Mouse (Mus musculus) megakaryocyte progenitor cell, adult 5-6 weeks (primary cell): ENCODE measurements at regions not wholly inside any gene's neighbourhood (a gene's known extent, or its start where the extent isn't known, plus 50 kb on each side); places are given as distances from the start of the nearest gene placed in this dataset.

Source experiments
- ATAC-seq: replicated peaks from 2 replicates; pipeline ENCODE4 v1.8.0; 2016; ENCODE audit warnings: mild to moderate bottlenecking, moderate TSS enrichment, inconsistent platforms; ENCODE audit not compliant: poor library complexity

DNA sequence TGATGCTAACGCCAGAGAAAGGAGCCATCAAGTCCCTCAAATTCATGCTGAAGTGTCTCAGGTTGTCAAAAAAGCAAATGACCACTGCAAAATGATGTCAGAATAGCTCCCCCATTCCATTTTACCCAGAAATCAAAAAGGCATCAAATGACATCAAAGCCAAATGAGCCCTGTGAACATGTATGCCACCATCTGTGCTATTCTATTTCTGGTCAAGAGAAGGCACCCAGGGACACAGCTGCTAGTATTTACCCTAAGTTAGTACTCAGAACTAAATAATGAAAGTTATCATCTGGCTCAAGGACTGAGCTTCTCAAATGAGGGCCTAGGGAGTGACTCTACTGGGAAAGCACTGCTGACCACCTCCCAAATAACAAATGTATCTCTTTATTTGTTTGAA lies 191.1 kb upstream of the Ahr start:
- no peak for ATAC-seq

- no peak for ATAC-seq
Measured at GRCm38 (mm10) chr12:35724132-35724531, 189.3 kb upstream of the Ahr start.

DNA sequence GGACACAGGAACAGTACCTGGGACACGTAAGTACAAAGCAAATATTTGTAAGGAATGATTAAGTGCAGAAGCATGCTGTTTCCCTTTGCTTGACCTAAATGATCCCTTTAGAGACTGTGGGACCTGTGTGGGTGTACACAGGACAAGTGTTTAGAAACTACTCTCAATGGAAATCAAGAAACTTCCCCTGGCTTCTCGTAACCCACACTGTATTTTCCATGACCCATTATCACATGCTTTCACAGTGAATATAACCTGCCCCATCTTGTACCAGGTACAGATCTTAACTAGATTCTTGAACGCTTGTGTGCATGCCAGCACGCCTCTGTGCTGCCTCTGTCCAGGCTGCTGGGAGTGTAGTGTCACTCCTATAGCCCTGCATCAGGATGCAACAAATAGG lies 177.8 kb upstream of the Ahr start:
- no peak for ATAC-seq

- peak; percentile 89 for ATAC-seq
Measured at GRCm38 (mm10) chr12:35711549-35712070, 176.8 kb upstream of the Ahr start.

GRCm38 (mm10) chr12:35710323-35710722 lies 175.5 kb upstream of the Ahr start:
- ATAC-seq = no peak

GRCm38 (mm10) chr12:35703479-35703878 lies 168.6 kb upstream of the Ahr start:
- ATAC-seq = no peak

GRCm38 (mm10) chr12:35702674-35703073 lies 167.8 kb upstream of the Ahr start:
- ATAC-seq = no peak

DNA sequence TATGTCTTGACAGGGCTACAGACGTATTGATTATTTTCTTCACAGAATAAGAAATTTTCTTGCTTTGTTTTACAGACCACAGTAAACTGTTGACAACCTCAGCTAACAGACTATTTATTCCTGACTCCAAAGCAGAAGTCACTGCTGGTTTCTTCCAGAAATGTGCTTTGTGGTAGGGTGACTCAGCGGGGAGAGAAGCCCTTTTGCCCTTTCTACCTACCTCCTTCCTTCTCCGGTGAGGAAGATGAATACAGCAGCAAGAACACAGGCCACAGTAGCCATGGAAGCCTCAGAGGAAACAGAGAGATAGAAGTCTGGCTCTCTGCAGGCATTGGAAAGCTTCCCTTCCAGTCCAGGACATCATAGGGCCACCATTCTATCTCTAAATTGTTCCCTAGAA lies 159.4 kb upstream of the Ahr start:
- peak; percentile 71 for ATAC-seq

- ATAC-seq = peak; percentile 81
Measured at GRCm38 (mm10) chr12:35690914-35691313, 156.1 kb upstream of the Ahr start.

DNA sequence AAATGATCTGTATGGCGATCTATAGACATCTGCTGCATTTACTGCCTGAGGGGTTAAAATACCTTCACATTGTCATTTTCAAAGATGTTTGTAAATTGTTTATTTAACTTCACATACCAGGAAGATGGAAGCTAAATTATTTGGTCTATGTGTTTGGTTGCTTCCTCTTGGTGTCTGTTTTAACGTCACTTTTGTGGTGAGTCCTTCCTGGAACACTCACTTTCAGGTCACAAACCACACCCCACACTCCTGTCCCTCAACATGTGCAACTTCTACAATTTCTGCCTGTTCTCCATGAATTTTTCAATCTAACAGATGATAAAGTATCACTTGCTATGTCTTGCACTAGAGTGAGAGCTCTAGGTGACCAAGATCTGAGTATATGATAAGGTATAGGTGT lies 151.4 kb upstream of the Ahr start:
- ATAC-seq = peak; percentile 46; the same call in 1 of the 2 replicates

DNA sequence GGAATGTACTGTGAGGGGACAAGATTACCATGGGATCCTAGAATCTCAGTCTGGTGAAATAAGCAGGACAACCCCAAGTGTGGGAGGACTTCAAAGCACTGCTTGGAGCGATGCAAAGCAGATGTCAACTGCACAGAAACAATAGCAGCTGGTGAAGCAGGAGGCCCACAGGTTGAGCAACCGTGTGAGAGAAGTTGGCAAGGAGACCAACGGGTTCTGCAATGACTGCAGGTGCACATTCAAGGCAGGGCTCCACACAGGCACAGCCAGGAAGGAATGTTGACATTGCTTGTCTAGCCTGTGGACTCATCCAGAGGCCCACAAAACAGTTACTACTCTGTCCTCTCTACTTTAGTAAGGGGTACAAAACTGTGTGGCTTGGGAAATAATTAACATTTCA lies 150.4 kb upstream of the Ahr start:
- ATAC-seq = peak; percentile 95

GRCm38 (mm10) chr12:35681864-35682449 lies 147.1 kb upstream of the Ahr start:
- ATAC-seq = no peak

DNA sequence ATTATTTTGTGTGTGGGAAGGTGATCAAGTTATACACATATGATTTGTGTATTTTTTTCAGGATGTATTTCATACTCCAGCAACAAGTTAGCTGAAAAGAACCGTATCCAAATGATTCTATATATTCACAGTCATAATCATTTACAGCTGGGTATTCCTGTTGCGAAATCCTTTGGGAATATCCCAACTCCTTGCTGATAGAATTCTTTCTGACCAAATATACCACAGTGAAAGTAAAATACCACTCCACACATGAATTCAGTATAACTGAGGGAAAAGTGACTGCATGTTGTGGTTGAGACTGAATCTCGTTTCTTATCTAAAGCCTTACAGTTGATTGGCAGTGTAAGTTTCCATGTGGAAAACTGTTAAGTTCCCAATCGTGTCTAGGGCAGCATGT lies 145.1 kb upstream of the Ahr start:
- no peak for ATAC-seq

GRCm38 (mm10) chr12:35679025-35679424 lies 144.2 kb upstream of the Ahr start:
- ATAC-seq = no peak

- peak; percentile 65; the same call in 1 of the 2 replicates for ATAC-seq
Measured at GRCm38 (mm10) chr12:35674487-35674886, 139.6 kb upstream of the Ahr start.

- no peak for ATAC-seq
Measured at GRCm38 (mm10) chr12:35670980-35671379, 136.1 kb upstream of the Ahr start.

DNA sequence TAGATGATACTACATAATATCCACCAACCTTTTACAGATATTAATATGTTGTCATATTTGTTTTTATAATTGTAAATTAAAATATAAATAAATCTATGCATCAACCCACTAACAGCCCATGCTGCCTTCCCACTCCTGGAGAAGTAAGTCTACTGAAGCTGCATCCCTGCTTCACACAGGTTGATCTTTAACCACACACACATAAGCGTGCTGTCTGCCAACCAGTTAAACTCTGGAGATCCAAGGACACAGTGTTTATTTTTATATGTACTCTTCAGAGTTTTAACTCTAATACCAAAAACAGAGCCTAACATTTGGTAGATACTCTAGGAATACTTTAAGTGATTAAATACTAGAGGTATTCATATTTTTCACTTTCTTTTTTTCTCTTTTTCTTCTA lies 133.9 kb upstream of the Ahr start:
- no peak for ATAC-seq

GRCm38 (mm10) chr12:35667705-35668104 lies 132.9 kb upstream of the Ahr start:
- ATAC-seq = no peak

GRCm38 (mm10) chr12:35667218-35667617 lies 132.4 kb upstream of the Ahr start:
- no peak for ATAC-seq

GRCm38 (mm10) chr12:35666062-35666461 lies 131.2 kb upstream of the Ahr start:
- ATAC-seq = peak; percentile 46; the same call in 1 of the 2 replicates

DNA sequence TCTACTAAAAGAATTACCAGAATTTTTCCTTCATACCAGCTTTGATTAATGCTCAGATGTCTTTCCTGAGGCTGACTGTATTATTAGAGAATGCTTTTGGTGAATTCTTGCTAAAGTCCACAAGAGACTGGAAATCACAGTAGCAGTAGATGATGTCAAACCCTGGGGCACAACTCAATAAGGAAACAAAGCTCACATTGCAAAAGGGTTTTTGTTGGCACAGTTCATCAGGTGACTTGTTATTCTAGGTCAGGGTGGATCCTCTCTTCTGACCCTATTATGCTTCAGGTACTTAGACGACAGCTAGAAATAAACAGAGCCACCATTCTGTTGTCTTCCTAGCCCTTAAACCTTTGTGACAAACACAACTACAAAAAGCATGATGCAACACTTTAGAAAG lies 128.2 kb upstream of the Ahr start:
- ATAC-seq = no peak

DNA sequence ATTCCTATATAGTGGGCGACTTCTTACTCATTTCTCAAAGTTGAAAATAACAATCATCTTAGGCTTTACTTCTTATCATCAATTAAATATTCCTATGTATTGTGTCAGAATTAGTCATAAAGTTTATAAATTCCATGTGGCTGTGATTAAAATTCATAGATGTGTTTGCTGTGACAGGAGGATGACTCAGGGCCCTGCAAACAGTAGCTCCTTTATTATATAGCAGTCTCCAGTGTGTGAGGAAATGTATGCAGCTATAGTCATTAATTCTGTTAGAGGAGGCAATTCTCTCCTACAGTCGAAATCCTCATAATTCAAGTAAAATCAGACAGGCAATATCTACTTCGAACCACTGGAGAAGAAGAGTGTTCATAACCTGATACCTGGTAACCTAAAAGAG lies 121.7 kb upstream of the Ahr start:
- ATAC-seq = no peak

DNA sequence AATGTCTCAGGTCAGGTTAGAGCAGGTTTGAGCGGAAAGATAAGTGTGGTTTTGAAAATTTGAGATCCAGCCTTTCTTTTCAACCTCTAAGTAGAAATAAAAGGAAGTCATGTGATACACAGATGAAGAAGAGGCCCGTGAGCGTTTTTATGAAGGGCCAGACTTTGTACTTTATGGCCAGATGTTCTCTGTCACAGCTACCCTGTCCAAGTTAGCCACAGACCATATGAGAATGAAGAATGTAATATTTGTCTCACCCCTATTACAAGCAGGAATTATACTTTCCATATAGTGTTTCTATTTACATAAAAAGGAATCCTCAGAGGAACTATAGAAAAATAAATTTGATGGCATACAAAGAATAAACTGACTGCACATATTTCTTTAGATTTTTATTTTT lies 114.9 kb upstream of the Ahr start:
- no peak for ATAC-seq
